Mouse (Mus musculus): Measurements from ENCODE around the gene Xrcc6.
"Not testable (repeated sequence)": the region's sequence is repeated elsewhere in the genome, so short reads cannot be mapped to it uniquely, and the experiment has no call there.

Xrcc6 gene

DNA sequence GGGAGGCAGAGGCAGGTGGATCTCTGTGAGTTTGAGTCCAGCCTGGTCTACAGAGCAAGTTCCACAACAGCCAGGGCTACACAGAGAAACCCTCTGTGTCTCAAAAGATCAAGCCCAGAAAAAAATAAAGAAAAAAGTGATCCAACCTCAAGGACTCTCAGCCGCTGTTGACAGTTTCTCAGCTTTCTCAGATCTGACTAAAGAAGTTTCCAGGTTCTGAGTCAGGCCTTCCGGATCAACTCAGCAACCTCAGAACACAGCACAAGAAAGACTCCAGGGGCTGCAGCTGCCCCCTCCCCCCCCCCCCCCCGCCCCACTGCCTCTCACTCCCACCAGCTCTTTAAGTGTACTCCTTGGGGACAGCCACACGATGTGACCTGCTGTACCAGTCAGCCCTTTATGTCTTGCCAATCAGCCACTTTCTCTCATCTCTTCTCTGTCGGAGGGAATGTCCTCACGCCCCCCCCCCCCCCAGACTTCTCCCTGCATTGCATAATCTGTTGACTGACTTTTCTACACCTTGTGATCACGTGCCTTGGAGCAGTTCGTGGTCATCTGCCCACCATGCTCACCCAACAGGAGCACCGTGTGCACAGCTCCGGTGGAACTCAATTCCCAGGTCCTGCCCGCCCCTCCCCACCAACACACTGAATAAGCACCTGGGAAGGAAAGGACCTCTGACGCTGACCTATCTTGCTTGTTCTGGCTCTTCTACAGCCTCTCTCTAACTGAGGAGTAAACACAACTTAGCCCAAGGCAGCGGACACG is 21.4 kb upstream of the Xrcc6 start:
- no peak for DNase-seq

- DNase-seq: no peak
Observed at GRCm38 (mm10) chr15:81967821-81968220, 19.8 kb upstream of the Xrcc6 start.

- DNase-seq: no peak
Observed at GRCm38 (mm10) chr15:81968447-81968846, 19.2 kb upstream of the Xrcc6 start.

DNA sequence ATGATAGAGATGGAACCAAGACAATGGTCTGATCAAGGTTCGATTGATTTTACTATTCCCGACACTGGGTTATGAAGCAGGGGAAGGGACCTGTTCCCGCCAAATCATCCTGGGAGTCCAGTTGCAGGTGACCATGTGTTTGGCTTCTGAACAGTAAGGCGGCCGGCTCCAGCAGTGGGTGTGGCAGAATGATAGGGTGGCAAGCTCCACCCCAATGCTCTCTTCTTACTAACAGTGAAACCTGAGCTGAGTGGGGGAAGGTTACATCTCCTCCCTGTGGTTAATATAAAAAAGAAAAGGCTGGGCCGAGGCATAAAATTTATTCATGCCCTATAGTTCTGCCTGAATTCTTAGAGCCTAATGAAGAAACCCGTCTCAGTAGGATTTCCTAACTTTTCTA is 18.5 kb upstream of the Xrcc6 start:
- DNase-seq: no peak

DNA sequence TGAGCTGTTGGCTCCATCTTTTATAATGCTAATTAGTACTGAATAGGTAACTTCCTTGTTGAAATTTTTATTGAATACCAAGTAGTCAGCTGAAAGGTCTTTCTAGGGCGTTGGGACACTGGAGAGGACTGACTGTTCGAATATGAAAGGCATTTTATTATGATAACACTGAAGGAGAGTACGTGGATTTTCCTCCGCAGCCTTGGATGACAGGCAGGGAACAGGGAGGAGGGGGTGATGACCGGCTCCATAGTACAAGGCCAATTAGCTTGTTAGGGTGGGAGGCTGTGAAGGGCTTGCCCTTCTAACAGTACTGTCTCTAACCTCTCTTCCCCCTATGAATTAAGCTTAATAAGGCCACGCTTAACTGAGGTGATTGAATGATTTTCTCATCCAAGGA is 18.0 kb upstream of the Xrcc6 start:
- DNase-seq: not testable (repeated sequence)

GRCm38 (mm10) chr15:81970498-81970897 is 17.1 kb upstream of the Xrcc6 start:
- not testable (repeated sequence) for DNase-seq

DNA sequence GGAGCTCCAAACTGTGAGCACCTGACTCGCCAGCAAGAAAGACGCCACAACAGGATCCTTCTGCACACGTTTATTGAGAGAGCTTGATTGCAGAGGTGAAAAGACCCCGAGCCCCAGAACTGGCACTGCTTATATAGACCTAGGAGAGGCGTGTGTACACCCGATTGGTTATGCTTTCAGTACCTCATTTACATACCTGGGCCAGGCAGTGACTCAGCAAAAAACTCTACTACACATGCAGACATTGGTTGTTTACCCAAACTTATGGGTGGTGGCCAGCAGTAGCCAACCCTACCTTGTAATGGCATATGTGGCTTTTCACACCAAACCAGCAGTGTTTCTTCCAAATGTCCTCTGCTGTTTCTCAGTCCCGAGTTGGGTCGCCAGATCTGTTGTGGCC is 12.5 kb upstream of the Xrcc6 start:
- DNase-seq: not testable (repeated sequence)

DNA sequence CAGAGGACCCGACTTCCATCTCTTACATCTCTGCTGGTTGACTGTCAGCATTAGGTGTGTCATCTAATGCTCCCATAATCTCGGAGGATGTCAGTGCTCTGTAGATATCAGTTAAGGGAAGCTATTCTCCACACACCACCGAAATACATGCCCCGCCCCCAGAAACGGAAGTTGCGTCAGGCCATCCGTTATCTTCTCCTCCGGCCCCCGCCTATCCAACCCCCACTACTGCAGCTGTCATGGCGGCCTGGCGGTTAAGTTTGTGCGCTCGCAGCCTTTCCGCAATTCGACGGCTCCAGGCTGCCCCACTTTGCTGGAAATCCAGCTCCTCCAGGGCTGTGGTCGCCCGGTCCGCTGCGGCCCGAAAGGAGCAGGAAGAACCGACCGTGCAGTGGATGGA is 7.3 kb upstream of the Xrcc6 start, which contains the start of gene 1700029P11Rik:
Gene 1700029P11Rik, plus strand, starts transcription at position 220 of the 400 bp plus-strand sequence.
- no peak for DNase-seq

DNA sequence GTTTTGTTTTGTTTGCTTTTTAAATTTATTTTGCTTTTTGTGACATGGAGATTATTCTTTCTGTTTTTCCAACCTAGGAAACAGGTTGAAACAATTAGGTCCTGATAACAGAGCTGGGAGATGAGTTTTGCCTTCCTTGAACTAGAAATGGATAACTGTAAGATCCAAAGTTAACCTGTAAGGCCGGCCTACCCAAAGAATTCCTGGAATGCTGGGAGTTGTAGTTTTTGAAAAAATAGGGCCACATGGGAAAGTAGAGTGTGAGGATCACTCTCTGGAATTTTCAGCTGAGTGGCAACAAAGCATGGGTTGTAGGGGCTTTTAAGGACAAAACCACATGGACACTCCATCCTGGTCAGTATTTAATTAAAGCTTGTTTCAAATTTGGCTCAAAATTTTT is 5.5 kb upstream of the Xrcc6 start:
- DNase-seq: no peak

DNA sequence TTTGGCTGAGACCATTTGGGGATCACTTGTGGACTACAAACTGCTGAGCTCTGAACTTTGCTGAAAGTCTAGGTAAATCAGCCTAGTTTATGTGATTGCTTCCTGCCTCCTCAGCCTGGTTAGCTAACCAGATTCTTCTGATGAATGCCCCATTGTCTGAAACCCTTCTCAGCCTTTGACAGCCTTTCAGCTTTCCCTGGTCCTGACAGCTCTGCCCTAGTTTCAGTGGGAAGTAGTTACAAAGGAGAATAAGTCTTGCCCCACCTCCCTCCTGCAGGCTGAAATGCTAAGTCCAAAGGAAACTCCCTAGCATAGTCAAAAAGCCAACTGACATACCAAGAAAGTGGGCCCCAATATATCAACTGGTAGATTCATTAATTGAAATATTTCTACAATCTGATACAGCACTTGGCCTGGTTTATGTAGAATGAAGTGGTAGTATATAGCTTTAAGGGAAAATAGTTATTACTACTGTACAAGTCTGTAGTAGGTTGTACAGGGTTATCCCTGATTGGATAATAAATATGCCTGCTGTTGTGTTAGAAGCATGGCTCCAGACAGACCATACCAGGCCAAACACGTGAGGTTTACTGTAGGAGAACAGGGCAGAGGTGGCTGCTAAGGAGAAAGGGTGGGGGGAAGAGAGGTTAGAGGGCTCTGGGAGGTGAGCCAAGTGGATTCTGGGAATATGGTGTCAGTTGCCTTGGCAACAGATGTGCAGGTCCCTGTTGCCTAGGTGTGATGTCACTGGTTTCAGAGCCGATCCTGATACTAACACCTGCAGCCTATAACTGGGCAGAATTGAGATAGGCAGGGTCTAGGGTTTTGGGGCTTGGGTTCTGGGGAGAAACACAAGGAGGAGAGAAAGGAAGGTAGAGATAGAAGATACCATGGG is 2.1 kb upstream of the Xrcc6 start:
- no peak for DNase-seq

- DNase-seq: peak; percentile 56 to 58
Observed at GRCm38 (mm10) chr15:81989371-81990062, 1.9 kb downstream of the Xrcc6 start.

DNA sequence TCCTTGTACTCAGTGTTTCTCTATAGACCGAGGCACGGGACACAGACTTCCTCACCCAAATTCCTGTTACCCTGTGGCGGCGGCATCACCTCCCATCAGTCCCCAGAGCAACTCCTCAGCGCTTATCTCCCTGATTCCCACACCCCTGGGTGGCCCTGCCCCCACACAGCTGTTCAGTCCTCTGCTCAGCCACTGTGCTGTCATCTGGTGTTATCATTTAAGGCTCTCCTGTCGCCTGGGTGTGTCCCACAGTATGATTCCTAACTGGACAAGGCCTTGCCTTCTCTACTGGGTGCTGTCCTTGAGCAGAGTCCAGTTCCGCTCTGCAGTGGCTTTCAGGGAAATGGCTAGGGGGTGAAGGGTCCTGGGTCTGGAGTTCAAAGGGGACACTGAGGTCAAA is 2.9 kb downstream of the Xrcc6 start:
- no peak for DNase-seq

- no peak for DNase-seq
Observed at GRCm38 (mm10) chr15:81993992-81994391, 6.4 kb downstream of the Xrcc6 start.

GRCm38 (mm10) chr15:82004257-82004656 is 16.6 kb downstream of the Xrcc6 start:
- no peak for DNase-seq

DNA sequence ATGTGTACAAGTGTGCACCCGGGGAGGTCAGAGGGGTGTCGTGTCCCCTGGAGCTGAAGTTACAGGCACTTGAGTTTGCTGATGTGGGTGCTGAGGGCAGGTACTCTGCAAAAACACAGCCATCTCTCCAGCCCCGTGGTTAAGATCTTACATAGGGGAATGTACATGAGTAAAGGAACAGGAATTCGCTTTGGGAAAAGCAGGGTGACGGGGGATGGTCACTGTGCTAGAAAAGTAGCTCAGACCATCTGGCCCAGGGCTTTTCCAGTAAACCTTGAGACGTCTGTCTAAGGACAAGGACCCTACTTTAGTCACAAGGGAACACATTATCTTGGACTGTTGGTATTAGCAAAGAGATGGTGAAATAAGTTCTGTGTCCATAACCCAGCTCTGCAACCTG is 24.3 kb downstream of the Xrcc6 start:
- no peak for DNase-seq

DNA sequence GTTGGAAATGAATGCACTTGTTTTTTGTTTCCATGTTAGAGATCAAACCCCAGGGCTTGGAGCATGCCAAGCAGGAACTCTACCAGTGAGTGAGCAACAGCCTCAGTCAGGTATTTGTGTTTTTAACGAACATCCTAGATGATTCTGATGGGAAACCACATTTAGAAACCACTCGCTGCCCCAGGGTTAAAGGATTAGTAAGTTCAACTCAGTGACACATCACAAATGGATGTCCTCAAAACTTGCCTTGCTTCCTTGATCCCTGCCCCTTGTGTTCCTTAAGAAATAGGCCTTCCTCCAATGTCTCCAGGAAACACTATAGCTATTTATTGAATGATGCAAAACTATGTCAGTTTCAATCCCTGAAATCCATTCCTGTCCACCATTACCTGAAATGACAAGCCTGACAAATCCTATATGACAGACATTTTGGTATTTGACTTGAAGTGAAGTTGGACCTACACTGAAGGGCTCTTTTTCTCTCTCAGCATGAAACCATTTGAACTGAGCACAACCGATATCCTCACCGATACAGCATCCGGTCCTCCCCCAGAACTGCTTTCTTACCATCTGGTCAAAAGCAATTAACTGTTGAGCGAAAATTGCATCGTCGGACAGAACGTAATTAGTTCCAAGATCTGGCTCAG is 27.2 kb downstream of the Xrcc6 start:
- DNase-seq: no peak

GRCm38 (mm10) chr15:82015392-82016100 is 27.9 kb downstream of the Xrcc6 start:
- peak; percentile 36 to 54 for DNase-seq

DNA sequence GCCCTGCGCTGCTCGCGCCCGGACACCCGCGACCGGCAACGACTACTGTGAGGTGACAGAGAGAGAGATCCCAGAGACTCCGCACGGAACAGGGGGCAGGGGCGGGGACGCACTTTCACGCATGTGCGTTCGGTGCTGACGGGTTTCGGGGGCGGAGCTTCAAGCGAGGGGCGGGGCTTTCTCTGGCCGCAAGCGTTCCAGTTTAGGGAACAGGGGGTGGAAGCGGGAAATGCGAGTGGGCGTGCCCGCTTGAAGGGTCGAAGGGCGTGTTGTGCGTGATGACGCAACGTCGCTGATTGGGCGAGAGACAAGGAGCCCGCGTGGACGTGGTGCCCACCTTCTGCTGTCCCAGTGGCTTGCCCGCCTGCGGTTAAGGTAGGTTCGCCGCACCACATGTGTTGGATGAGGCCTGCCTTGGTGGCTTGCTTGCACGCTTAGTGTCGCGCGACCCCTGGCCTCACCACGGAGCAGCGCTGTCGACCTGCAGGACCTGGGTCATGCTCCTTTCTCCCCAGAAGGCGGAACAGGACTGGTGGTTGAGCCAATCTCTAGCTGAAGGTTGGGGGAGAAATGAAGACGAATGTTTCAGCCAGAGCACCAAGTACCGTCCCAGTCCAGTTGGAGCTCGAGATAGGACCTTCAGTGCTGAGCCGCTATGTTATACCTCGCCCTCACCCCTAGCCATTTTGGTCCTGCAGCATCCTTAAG is 28.6 kb downstream of the Xrcc6 start:
- DNase-seq: peak; percentile 100

DNA sequence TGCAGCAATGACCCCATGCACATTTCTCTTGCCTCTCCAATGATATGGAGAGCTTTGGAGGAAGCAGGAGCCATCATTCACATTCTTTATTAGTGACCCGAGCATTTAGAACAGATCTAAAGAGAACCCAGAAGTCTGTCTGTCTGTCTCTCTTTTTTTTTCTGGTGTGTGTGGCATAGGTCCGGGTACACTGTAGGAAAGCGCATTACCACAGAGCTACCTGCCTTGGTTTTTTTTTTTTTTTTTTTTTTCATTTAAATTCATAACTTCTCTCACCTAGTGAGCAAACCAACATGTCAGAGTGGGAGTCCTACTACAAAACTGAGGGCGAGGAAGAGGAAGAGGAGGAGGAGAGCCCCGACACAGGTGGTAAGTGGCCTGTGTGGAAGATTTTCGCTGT is 29.2 kb downstream of the Xrcc6 start:
- no peak for DNase-seq

DNA sequence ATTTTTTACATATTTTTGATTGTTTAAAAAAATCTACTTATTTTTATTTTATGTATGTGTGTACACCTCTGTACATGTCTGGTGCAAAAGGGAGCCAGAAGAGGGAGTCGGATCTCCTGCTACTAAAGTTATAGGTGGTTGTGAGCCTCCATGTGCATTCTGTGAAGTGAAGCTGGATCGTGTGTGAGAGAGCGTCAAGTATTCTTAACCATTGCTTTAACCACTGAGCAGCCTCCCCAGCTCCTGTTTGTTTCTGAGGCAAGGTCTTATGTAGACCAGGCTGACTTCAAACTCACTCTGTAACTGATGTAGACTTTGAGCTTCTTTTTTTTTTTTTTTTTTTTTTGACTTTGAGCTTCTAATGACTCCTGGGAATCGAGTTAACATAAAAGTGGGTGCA is 29.8 kb downstream of the Xrcc6 start:
- peak in 1 of 2 experiments; percentile 52 for DNase-seq

GRCm38 (mm10) chr15:82019288-82019687 is 31.7 kb downstream of the Xrcc6 start:
- DNase-seq: no peak

Measured in thymus, postnatal 36 days (tissue).